Mouse (Mus musculus) cortical plate, adult 2 months (tissue): ENCODE results near the gene Sdsl.
A peak's percentile ranks its signal among the peaks of the same experiment; 100 is the strongest.

ENCODE experiments used
- CTCF ChIP-seq: fragments of 200-500 bp; IDR thresholded peaks from 2 replicates; pipeline ENCODE4 v1.5.1; 2011; ENCODE audit warnings: mild to moderate bottlenecking, control low read depth, low read length; ENCODE audit not compliant: insufficient read depth; ENCODE audit errors: extremely low read depth
- POLR2A ChIP-seq: fragments of 200-500 bp; IDR thresholded peaks from 2 replicates; pipeline ENCODE4 v1.6.1; 2011; ENCODE audit warnings: mild to moderate bottlenecking, low read length, control low read depth; ENCODE audit not compliant: insufficient read depth; ENCODE audit errors: extremely low read depth

- peak; percentile 72 for TF ChIP-seq CTCF
- no peak for TF ChIP-seq POLR2A
These were observed 15.0 kb downstream of the Sdsl start for GRCm38 (mm10) chr5:120457628-120458027.
